Mouse (Mus musculus) intestine, postnatal 0 days (tissue): ENCODE measurements at regions not wholly inside any gene's neighbourhood (a gene's known extent, or its start where the extent isn't known, plus 50 kb on each side); places are given as distances from the start of the nearest gene placed in this dataset.

Experiments
- ATAC-seq: fragments of 200-750 bp; cut with Nextera tagmentation; 2 replicates; pipeline ENCODE4 v1.8.0; 2017; ENCODE audit warnings: mild to moderate bottlenecking, moderate TSS enrichment, moderate library complexity
- H3K27ac ChIP-seq: fragments of 300-500 bp; sonication (generic); 2 replicates; pipeline ENCODE4 v1.5.1; 2014; ENCODE audit warnings: mild to moderate bottlenecking, low read depth, low read length, moderate library complexity
- H3K27me3 ChIP-seq: fragments of 300-500 bp; sonication (generic); replicated peaks from 2 replicates; pipeline ENCODE4 v1.6.1; 2014; ENCODE audit warnings: low read length, mixed read lengths; ENCODE audit not compliant: control insufficient read depth, insufficient read depth
- H3K36me3 ChIP-seq: fragments of 300-500 bp; sonication (generic); 2 replicates; pipeline ENCODE4 v1.6.1; 2014; ENCODE audit warnings: mild to moderate bottlenecking, moderate library complexity; ENCODE audit not compliant: control insufficient read depth, insufficient read depth
- H3K4me1 ChIP-seq: fragments of 300-500 bp; sonication (generic); replicated peaks from 2 replicates; pipeline ENCODE4 v1.6.1; 2014; ENCODE audit warnings: antibody characterized with exemption, low read length, mixed read lengths; ENCODE audit not compliant: control insufficient read depth, insufficient read depth
- H3K4me2 ChIP-seq: fragments of 300-500 bp; sonication (generic); replicated peaks from 2 replicates; pipeline ENCODE4 v1.6.1; 2014; ENCODE audit warnings: low read depth, mild to moderate bottlenecking, moderate library complexity
- H3K4me3 ChIP-seq: fragments of 300-500 bp; sonication (generic); 2 replicates; pipeline ENCODE4 v1.5.1; 2014; ENCODE audit warnings: low read depth, low read length
- H3K9ac ChIP-seq: fragments of 300-500 bp; sonication (generic); 2 replicates; pipeline ENCODE4 v1.6.1; 2014; ENCODE audit warnings: mild to moderate bottlenecking, low read depth, low read length
- H3K9me3 ChIP-seq: fragments of 300-500 bp; sonication (generic); 2 replicates; pipeline ENCODE4 v1.6.1; 2016; ENCODE audit warnings: mixed run types; ENCODE audit not compliant: control insufficient read depth
- CTCF ChIP-seq: sonication (generic); IDR thresholded peaks from 2 replicates; pipeline ENCODE4 v1.5.1; 2016; ENCODE audit warnings: low read depth, mild to moderate bottlenecking, control low read depth, antibody characterized with exemption, moderate library complexity
- whole genome bisulfite sequencing: fragments of 180-500 bp; shearing (Covaris S2); extraction: QIAGEN DNeasy Blood & Tissue Kit; methylation state at CpG from one replicate; pipeline ENCODE4 v1.1.7; 2014; 5-methylcytosine and 5-hydroxymethylcytosine counted together

DNA sequence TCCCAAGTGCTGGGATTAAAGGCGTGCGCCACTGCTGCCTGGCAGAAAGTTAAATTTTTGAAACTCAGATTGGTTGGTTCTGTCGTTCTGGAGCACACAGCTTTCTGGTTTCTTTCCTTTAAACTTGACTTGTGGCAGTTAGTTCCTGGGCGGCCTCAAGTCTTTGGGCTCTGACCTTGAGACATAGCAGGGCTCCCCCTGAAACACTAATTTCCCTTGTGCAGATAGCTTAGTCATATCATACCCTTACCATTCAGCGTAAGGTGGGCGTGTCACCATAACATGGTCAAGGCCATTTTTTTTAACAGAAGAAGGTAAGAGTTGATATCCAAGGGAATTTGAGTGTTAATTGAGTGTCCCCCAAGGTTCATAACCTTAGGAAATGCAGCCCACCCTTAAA is 140.3 kb upstream of the Ubr2 start:
- WGBS, result 74% methylated on average over 6 of the region's 6 CpGs
- H3K27me3 ChIP-seq, result no peaks in the 10 kb centered on the region
- H3K9me3 ChIP-seq, result no peaks in the 10 kb centered on the region
- no peaks in the 10 kb centered on the region; the same call in 1 of the 2 replicates for H3K36me3 ChIP-seq
- TF ChIP-seq CTCF, result no peak
- no peak for ATAC-seq
- H3K9ac ChIP-seq, result no peak overlapping the region
- no peak overlapping the region for H3K4me3 ChIP-seq
- no peak overlapping the region for H3K4me2 ChIP-seq
- no peak overlapping the region for H3K27ac ChIP-seq
- no peaks in the 10 kb centered on the region for H3K4me1 ChIP-seq

DNA sequence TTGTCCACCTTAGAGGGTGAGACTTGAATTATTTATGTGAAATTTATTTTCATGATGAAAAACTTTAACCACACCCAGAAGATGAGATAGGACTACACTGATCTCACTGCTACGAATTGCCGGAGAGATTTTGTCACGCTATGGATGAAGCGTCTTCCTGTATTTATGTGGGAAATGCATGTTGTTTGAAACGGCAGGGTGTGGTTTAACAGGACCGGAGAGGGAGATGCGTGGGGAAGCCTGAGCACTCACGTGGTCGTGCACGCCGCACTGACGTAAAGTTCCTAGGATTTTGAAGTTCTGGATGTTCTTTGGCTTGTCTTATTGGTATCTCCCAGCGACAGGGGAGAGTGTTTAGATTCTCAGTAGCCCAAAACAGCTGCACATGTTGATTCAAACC is 139.3 kb upstream of the Ubr2 start:
- H3K4me2 ChIP-seq, result no peak overlapping the region
- ATAC-seq, result no peak
- TF ChIP-seq CTCF, result no peak
- H3K4me1 ChIP-seq, result no peaks in the 10 kb centered on the region
- H3K9ac ChIP-seq, result no peak overlapping the region
- whole genome bisulfite sequencing, result 77% methylated on average over 13 of the region's 13 CpGs
- no peak overlapping the region for H3K4me3 ChIP-seq
- H3K27me3 ChIP-seq, result no peaks in the 10 kb centered on the region
- no peaks in the 10 kb centered on the region for H3K9me3 ChIP-seq
- no peak overlapping the region for H3K27ac ChIP-seq
- H3K36me3 ChIP-seq, result no peaks in the 10 kb centered on the region; the same call in 1 of the 2 replicates

DNA sequence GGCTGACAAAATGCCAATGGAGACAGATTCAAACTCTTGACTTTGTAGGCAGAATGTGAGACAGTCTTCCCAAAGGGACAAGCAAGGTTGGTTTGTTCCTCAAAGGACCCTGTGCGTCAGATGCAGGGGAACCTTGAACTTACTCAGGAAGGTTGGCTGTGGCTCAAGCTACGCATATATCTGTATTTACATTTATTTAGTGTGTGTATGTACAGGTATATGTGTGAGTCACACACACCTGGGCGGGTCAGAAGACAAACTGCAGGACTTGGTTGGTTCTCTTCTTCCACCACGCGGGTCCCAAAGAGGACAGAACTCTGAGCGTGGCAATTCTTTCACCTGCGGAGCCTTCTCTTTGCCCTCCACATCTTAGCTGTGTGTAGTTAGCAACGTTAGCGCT is 138.8 kb upstream of the Ubr2 start:
- no peak overlapping the region for H3K4me3 ChIP-seq
- no peaks in the 10 kb centered on the region for H3K4me1 ChIP-seq
- no peak overlapping the region for H3K9ac ChIP-seq
- TF ChIP-seq CTCF, result no peak
- H3K36me3 ChIP-seq, result no peaks in the 10 kb centered on the region; the same call in 1 of the 2 replicates
- H3K27me3 ChIP-seq, result no peaks in the 10 kb centered on the region
- no peak overlapping the region for H3K27ac ChIP-seq
- no peak for ATAC-seq
- no peaks in the 10 kb centered on the region for H3K9me3 ChIP-seq
- 83% methylated on average over 9 of the region's 9 CpGs for WGBS
- no peak overlapping the region for H3K4me2 ChIP-seq

DNA sequence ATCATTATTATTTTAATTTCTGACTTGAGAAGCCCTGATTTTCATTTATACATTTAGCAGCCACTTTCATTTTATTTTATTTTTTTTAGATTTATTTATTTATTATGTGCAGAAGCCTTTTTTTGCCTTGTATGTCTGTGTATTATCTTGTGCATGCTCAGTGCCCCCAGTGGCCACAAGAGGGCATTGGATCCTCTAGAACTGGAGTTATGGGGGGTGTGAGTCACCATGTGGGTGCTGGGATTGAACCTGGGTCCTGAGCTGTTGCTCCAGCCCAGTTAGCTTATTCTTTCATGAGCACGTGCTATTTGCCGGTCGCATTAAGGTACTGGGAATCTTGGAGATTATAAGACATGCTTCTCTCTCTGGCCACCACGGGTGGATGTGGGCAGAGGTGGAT is 136.3 kb upstream of the Ubr2 start:
- 91% methylated on average over 4 of the region's 4 CpGs for WGBS
- Histone ChIP-seq H3K9ac (no peak overlapping the region), H3K4me3 (no peak overlapping the region), H3K4me1 (peaks cover 3% of the 10 kb centered on the region; the same call in 1 of the 2 replicates), H3K27ac (no peak overlapping the region), H3K9me3 (no peaks in the 10 kb centered on the region), H3K36me3 (no peaks in the 10 kb centered on the region; the same call in 1 of the 2 replicates), H3K4me2 (no peak overlapping the region), H3K27me3 (no peaks in the 10 kb centered on the region)
- peak; percentile 66 for TF ChIP-seq CTCF
- no peak for ATAC-seq

DNA sequence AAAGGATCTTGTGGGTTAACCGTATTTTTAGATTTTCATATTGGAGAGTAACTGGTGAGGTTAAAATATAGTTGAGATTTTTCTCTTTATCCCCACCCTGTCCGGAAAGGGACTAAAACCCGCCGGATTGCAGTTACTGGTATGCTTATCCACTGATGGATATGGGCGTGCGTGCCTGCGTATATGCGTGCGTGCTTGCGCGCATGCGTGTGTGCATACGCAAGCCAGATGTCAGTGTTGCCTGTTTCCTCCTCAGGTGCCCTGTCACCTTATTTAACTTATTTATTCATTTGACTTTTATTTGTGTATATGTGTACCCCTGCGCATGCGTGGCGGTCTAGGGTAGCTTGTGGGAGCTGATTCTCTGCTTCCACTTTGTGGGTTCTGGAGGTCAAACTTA is 135.2 kb upstream of the Ubr2 start:
- Histone ChIP-seq H3K36me3 (no peaks in the 10 kb centered on the region; the same call in 1 of the 2 replicates), H3K9me3 (no peaks in the 10 kb centered on the region), H3K27ac (no peak overlapping the region), H3K27me3 (no peaks in the 10 kb centered on the region), H3K9ac (no peak overlapping the region), H3K4me2 (no peak overlapping the region), H3K4me3 (no peak overlapping the region), H3K4me1 (peaks cover 3% of the 10 kb centered on the region; the same call in 1 of the 2 replicates)
- ATAC-seq, result no peak
- WGBS, result 96% methylated on average over 16 of the region's 16 CpGs
- no peak for TF ChIP-seq CTCF

DNA sequence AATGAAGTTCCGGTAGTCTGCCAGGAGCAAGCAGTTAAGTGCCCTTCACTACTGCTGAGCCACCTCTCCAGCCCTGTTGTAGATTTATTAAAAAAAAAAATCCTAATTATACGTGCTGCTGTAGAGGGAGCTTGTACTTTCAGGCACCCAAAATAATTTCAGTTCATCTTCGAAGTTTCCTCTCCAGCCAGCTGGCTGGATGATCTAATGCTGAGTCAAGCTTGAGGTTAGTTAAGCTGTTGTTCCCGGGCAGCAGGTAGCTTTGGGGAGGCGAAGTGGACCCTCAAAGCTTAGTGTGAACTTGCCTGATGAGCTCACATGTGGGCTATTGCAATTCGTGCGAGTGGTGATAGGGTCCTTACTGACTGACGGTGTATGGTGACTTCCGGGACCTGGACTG is 134.6 kb upstream of the Ubr2 start:
- Histone ChIP-seq H3K4me1 (peaks cover 3% of the 10 kb centered on the region; the same call in 1 of the 2 replicates), H3K4me3 (no peak overlapping the region), H3K27me3 (no peaks in the 10 kb centered on the region), H3K36me3 (no peaks in the 10 kb centered on the region; the same call in 1 of the 2 replicates), H3K27ac (no peak overlapping the region), H3K9ac (no peak overlapping the region), H3K9me3 (no peaks in the 10 kb centered on the region), H3K4me2 (no peak overlapping the region)
- no peak for TF ChIP-seq CTCF
- WGBS, result 63% methylated on average over 9 of the region's 9 CpGs
- no peak for ATAC-seq

DNA sequence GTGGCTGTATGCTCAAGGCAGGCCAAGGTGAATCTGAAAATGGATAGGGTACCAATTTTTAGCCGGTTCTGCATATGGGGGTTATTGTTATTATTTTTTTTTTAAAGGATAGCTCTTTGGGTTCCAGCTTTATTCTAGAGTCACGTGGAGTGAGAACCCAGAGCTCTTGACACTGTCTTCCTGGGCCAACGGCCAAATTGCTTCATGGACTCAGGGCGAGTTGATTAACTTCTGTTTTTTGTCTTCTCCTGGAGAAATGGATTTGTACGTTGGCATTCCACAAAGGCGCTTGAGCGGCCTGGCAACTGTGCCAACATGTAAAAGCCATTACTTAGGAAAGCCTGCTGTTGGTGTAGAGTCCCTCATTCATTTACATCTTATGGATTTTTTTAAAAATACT is 134.1 kb upstream of the Ubr2 start:
- Histone ChIP-seq H3K9me3 (no peaks in the 10 kb centered on the region), H3K4me3 (no peak overlapping the region), H3K4me1 (peaks cover 8% of the 10 kb centered on the region; the same call in 1 of the 2 replicates), H3K27ac (no peak overlapping the region), H3K36me3 (no peaks in the 10 kb centered on the region; the same call in 1 of the 2 replicates), H3K4me2 (no peak overlapping the region), H3K9ac (no peak overlapping the region), H3K27me3 (no peaks in the 10 kb centered on the region)
- WGBS, result 56% methylated on average over 7 of the region's 7 CpGs
- no peak for ATAC-seq
- no peak for TF ChIP-seq CTCF
